Mouse (Mus musculus): Measurements from ENCODE around the gene Napsa.
A peak's percentile ranks its signal among the peaks of the same experiment; 100 is the strongest.

The Napsa gene

GRCm38 (mm10) chr7:44572213-44572701, at the start of gene Napsa:
TSS of gene Napsa (plus strand) at chr7:44572380.
- peak; percentile 91 for DNase-seq

DNA sequence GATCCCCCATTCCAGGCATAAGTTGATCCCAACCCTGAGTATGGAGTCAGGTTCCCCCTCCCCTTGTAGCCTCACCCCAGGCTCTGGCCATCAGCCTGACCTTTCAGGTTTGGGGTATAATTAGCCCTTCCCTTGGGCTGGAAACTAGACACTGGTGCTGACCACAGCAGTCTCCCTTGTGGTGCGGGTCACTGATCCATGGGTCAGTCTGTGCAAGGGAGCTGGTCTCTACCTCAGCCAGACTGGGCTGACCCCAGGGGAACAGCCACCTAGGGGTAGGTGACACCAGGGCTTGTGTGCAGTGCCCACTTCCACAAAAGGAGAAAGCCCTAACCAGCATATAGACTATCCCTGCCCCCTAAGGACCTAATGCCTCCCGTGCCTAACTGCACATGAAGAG, 49.1 kb upstream of the Napsa start:
- DNase-seq = no peak

DNA sequence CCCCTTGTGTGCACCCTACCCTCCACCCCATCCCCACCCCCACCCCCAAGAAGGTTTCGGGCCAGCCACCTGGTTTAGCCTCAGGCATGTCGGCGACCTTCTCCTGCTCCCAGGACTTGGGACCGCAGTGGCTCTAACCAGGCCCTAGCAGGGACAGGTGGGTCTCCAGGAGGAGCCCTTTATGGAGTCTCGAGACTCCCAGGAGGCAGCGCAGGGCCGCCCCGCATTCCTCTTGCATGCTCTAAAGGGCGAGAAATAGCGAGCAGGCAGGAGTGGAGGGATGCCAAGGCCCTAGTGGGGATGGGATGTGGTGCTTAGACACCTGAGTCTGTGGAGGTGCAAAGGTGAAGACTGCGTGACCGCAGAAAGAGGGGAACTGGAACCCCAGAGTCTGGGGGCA, 47.7 kb upstream of the Napsa start, which contains the start of gene Mybpc2:
Gene Mybpc2 (minus strand): TSS at position 155 of the 400 bp plus-strand sequence.
- DNase-seq = peak; percentile 94

DNA sequence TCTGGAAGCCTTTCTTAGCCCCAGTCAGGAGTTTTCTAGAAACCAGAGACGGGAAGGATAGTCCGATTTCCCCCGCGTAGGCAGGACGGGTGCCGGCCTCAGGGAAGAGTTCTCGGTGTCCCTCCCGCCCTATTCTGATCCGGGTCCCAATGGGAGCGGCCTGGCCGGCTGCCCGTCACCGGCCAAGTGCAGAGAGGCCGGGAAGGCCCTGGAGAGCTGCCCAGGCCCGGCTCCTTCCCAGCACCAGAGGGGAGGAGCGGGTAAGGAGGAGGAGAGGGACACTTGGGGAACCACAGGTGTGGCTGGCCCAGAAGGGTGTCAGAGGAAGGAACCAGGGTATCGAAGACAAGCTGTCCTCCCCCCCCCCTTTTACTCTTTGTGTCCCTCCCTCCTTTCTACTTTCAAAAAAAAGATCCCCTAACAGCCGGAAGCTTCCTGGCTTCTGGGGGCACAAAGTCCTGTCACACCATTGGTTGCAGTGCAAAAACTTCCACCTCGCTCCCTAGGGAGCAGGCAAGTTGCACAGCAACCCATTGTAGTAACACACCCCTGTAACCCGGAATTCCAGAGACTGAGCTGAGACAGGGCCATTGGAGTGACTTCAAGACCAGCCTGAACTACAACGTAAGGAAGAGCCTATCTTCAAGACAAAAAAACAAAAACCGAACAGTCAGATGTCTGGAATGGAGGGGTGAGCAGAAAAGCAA, 46.9 kb upstream of the Napsa start:
- peak; percentile 99 for DNase-seq

- DNase-seq = no peak
Measured at GRCm38 (mm10) chr7:44526414-44527154, 45.6 kb upstream of the Napsa start.

DNA sequence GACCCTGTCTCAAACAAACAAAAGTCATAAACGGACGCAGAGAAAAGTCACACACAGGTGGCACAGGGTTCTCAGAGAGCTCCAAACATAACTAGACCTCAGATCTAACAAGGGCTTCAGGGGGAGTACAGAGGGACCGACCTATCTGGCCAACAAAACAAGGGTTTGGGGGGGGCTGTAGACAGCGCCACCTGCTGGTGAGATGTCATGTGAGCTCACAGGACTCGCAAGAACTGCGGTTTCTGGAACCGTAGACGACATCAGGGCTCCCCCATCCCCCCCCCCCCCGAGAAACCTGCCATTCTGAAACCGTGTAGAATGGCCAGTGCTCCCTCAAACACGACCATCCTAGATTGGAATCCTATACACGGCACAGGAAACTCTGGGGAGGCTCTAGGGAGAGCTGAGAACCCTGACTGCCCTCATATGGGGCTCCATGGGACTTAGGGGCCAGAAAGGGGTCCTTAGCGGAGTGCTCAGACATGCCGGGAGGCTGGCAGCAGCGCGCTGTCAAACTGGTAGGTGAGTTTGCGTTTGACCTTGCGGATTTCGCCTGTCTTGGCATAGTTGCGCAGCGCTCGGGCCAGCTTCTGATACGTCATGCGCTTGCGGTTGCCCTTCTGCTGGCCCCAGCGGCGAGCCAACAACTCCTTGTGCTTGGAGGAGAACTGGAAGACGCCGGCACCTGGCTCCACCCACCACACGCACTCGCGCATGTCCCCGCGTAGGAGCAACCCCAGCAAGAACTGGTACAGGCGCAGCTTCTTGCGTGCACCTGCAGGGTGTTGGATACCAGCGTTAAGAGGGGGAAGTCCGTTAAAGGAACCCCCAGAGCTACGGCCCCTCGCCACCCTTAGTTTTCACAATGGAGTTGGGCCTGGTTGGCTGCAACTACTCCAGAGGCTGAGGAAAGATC, 44.4 kb upstream of the Napsa start:
- peak; percentile 97 for DNase-seq

DNA sequence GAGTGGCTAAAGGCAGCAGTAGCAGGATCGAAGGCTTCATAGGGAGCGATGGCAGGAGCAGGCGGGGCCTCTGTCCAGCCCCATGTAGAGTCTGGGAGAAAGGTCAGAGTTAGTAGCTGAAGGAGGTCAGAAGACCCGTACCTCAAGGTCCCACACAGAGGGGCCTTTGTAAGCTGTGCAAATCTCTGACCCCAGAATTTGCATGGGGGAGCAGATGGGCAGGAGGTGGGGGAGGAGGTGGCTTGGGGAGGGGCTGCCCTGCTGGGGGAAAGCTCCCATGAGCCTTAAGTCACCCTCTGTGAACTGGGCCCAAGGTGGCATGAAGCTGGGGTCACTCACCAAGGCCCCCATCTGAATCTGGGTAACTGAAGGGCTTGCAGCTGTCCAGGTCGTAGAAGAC, 42.7 kb upstream of the Napsa start:
- no peak for DNase-seq

DNA sequence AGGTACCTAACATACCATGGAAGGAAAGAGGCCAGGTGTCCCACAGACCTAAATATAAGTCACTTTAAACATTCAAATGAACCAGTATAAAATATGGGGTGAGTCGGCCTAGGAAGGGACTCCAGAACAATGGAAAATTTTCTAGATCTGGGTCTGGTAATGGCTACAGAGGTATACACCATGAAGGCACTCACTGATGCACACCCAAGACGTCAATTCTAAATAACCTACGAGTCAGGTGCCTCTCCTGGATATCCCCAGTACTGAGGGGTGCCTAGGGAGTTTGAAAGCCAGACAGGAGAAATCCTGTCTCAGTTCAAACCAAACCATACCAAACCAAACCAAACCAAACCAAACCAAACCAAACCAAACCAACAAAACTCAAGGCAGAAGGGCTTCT, 41.7 kb upstream of the Napsa start:
- no peak for DNase-seq

DNA sequence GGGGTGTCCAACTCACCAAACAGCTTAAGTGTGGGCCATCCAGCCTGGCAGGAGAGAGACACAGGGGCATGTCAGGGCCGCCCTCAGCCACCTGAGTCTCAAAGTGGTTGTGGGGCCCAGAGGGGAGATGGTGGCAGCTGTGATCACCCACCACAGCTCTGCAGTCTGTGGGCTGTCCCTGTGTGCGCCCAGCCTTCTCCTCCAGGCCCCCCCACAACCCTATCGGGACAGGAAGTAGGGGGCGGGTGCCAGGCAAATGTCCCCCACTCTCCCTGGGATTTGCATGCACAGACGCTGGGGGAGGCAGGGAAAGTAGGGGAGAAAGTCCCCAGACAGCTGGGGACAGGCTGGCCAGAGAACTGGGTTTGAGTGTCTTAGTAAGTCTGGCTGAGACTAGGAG, 41.0 kb upstream of the Napsa start:
- no peak for DNase-seq

GRCm38 (mm10) chr7:44531946-44532732, 40.0 kb upstream of the Napsa start, which contains the start of gene Spib:
TSS of gene Spib (minus strand) at chr7:44532071.
- no peak for DNase-seq

GRCm38 (mm10) chr7:44532918-44533745, 39.0 kb upstream of the Napsa start:
- peak; percentile 89 for DNase-seq

DNA sequence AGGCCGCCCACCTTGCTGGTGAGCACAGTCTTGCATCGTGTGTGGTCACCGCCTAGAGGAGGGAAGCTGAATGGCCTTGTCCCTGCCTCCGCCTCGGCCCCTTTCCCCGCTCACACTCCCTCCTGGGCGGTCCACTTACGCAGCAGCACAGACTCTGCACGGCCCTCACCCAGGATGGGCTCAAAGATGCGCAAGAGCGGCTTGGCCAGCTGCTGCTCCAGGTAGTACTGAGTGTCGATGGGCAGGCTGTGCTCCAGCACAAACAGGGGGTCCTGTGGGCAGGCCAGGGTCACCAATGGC, 38.5 kb upstream of the Napsa start:
- peak; percentile 88 for DNase-seq

GRCm38 (mm10) chr7:44534242-44534641, 37.9 kb upstream of the Napsa start:
- DNase-seq = peak; percentile 94

DNA sequence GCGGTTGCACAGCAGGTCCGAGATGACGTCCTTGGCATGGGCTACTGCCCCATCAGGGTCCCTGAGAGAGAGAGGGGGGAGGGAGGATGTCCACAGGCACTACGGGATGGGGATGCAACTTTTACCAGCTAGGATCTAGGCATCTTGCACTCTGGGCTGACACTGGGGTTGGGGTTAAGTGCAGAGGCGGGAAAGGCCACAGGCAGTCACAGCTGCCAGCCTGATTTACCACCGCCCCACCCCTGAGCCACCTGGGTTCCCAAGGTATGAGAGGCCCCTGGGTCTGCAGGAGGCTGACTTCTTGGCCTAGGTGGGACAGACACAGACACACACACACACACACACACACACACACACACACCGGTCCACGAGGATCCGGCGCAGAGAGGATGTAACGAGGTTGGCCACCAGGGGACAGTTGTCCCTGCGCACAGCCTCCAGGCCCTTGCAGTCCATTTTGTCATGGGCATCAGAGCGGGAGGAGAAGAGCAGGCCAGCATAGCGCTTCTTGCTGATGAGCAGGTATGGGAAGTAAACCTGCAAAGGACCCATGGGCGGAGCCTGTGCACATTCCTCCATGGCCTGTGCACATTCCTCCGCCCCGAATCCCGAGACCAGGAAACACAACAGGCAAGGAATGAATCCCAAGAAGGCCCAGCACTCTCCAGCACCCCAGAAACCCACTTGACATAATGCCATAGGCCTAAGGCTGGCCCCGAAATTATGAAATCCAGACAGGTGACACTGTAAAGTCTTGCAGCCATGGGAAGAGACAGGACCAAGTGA, 37.3 kb upstream of the Napsa start:
- DNase-seq = peak; percentile 80

DNA sequence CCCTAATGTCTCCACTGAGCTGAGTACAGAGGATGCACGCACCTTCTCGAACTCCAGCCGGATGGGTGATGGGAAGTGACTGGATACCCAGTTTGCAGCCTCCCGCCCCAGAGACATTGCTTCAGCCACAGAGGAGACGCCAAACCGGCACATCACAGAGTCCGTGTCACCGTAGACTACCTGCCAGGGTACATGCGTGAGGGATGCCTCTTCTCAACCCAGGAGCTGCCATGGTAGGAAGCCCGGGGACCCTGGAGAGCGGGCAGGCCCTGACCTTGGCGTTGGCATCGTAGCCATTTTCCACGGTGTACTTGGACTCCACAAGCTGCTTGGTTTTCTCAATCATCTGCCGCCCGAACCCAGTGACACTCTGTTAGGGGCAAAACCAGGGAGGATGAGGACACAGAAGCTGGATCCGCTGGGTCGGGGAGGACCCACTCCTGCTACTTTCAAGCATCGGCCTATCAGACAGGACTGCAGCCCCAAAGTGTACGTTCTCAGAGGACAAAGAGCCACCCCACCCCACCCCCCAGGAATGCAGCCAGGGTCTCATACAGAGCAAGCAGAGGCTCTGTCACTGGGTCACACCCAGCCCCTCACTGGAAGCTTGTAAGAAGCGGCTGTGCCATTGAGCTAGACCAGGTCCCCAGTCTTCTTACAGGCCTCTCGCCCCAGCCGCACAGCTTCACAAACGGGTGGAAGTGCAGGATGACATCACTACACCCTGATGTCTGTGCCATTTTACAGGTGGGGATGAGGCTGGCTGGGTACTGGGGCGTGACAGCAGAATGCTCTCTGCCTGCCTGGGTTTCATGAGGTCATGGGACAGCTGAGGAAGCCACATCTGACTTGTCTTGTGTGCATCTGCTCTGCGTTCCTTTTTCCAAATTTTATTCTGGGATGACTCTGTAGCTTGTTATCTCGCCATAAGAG, 36.3 kb upstream of the Napsa start:
- DNase-seq = peak; percentile 89

- DNase-seq = peak; percentile 88
Measured at GRCm38 (mm10) chr7:44536590-44536968, 35.6 kb upstream of the Napsa start.

GRCm38 (mm10) chr7:44537009-44537408, 35.2 kb upstream of the Napsa start:
- DNase-seq = no peak

- peak; percentile 87 for DNase-seq
Measured at GRCm38 (mm10) chr7:44537496-44537895, 34.7 kb upstream of the Napsa start.
